Mouse (Mus musculus) kidney, postnatal 14 days (tissue): ENCODE measurements around the gene Sept9.

Experiments
- DNase-seq: peaks from one replicate; pipeline ENCODE4 v3.0.0; 2022; ENCODE audit warnings: mixed read lengths

Gene Sept9

GRCm38 (mm10) chr11:117266906-117267721 lies 67.7 kb downstream of the Sept9 start:
- DNase-seq = peak; percentile 75

- no peak for DNase-seq
These were observed 68.4 kb downstream of the Sept9 start for GRCm38 (mm10) chr11:117267828-117268227.

DNA sequence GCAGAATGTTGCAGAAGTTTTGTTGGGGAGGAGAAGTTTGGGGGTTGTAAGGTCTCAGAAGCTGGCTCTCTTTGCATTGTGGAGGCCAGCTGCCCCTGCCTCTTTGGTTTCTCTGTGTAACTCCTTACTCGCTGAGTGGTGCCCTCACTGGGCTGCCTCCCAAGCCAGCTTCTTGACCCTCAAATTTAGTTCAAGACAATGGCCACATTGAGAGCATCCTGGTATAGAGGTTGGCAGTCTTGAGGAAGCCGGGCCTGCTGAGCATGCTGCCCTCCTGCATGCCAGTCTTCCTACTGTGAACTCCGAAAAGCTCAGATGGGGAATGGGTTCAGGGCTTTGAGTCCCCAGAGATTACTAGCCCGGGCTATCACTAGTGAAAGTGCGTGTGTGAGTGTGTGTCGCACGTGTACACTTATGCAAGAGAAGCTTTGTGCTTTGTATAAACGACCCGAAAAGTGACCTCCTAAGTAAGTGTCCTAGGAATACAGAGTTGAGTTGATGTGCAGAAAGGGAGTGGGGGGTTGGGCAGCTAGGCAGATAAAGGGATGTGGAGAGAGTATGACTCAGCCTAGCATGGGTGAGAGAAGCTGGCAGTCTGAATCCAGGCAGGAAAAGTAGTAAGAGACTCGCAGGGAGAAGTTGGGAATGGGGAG lies 69.0 kb downstream of the Sept9 start:
- DNase-seq = no peak

DNA sequence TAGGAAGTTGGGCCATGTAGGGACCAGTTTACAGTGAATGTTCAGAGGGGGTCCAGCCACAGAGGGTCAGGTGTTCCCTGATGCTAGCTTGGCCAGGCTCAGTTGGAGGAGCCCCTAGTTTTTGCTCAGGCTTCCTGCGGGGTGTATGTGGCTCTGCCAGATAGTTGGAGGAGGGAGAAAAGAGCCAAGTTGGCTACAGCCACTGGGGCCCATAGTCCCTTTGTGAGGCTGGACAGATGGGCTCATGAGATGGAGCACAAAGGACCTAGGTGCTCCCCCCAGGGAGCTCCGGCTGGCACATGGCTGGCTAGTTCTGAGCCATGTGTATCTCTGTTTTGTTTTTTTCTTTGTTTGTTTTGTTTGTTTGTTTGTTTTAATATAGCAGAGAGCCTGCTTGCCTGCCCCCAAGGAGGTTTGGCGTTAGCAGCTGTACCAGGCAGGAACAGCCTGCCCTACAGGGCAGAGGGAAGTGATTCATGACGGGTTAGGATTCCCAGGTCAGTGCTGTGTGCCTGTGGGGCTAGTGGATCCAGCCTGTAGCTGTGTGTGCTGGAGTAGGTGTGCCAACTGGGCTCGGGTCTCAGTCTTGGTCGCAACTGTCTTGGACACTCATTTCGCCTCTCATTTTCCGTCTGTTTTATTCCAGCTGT lies 69.7 kb downstream of the Sept9 start:
- DNase-seq = no peak

DNA sequence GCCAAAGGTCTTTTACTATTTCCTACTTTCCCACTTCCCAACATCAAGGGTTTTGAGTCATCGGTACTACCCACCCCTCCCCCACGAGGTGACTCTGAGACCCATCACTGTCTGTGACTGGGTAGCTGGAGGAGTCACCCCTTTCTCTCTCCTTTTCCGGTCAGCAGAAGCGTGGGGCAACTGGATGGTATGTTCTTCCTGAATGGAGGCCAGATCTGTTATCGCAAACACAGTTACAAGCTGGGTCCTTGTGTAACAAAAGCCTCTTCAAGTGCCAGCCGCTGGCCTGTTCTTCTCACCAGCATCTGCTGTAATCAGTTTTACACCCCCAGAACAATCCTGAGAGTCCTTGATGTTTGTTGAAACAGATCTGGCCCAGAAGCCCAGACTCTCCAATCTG lies 70.5 kb downstream of the Sept9 start:
- DNase-seq = no peak

GRCm38 (mm10) chr11:117274973-117275372 lies 75.5 kb downstream of the Sept9 start:
- DNase-seq = no peak

DNA sequence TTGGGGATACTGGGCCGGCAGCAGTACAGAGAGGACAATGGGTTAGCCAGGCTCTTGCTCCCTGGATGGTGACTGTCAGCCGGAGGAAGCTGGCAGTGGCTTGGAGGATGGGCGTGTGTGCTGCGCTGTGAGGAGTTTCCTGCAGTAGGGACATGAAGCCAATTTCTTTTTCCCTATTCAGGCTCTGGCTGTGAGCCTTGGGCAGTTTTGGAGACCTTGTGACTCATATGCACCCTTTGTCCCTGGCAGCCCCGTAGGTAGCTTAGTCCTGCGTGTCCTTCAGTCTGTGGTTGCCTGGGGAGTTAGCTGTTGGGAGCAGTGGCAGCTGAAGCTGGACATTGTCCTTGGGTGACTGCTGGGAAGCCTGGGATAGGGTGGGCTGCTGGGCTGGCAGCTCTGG lies 76.5 kb downstream of the Sept9 start:
- peak; percentile 85 for DNase-seq

DNA sequence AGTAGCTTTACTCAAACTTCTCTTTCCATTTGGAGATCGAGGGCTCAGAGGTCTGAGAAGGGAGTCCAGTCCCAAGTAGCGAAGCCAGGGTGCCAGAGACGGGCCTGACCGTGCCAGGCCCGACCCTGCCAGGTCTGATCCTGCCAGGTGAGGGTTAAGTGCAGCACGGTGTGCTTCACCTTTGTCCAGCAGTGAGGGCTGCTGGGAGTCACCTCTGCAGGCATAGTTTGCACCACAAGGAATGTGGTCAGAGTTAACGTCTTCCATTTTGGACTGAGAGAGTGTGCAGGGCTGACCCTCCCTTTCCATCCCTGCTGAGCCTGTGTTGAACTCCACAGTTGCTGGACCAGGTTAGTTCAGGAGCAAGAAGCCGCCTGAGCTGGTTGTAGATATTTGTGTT lies 77.5 kb downstream of the Sept9 start:
- no peak for DNase-seq

DNA sequence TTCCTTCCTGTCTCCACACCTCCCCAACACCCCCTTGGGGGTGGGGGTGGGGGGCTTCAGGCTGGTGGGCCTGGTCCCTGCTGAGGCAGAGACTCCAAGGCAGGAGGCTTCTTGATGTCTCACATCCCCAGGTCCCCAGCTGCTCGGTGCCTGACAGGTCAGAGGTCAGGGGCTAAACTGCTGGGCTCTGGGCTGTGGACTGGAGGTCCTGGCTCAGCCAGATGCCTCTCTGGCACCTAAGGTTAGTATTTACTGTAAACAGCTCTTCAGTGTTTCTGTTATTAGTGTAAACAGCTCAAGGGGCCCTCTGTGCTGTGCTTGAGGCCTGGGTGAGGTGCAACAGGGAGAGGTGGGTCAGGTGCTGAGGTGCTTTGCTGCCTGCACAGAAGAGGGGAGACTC lies 78.7 kb downstream of the Sept9 start:
- no peak for DNase-seq

- peak; percentile 59 for DNase-seq
These were observed 79.1 kb downstream of the Sept9 start for GRCm38 (mm10) chr11:117278514-117278913.

DNA sequence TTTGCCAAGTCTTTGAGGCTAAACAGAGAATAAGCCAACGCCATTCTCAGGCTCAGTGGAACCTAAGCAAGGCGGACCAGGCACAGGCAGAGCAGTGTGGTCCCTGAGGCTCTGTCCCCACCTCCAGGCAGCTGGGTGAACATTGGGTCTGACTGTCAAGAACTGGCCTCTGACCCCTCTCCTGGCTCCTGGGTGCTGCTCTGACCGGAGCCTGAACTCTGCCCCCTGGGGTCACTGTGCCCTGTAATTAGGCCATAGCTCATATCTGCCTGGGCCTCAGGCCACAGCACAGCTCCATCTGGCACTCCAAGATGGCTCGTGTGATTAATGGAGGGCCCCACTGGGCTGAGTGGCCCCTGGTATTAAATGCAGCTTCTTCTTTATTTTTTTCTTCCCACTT lies 80.5 kb downstream of the Sept9 start:
- DNase-seq = no peak

- DNase-seq = no peak
These were observed 83.8 kb downstream of the Sept9 start for GRCm38 (mm10) chr11:117283048-117283888.

DNA sequence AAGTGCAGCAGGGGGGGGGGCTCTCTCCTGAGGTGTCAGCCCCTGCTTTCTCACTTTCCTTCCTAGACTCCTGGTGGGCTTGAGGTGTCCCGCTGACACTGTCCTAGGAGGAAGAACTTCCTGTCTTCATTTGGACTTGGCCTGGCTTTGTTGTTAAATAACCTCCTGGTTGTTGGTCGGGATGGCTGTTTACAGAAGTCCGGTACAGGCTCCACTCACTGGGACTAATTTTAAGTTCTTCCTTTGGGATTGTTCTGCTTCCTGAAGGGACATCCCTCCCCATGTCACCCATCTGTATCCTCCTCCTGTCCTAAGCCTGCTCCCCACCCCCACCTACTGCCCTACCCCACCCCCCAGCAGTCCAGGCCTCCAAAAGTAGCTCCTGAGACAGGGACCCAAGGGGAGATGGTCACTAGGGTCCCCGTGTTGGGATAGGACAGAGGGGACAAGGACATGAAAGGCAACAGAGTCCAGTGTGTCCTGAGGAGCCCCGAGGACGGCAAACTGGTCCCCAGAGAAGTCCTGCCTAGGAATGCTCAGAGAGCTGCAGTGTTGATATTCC lies 84.5 kb downstream of the Sept9 start:
- peak; percentile 49 for DNase-seq

DNA sequence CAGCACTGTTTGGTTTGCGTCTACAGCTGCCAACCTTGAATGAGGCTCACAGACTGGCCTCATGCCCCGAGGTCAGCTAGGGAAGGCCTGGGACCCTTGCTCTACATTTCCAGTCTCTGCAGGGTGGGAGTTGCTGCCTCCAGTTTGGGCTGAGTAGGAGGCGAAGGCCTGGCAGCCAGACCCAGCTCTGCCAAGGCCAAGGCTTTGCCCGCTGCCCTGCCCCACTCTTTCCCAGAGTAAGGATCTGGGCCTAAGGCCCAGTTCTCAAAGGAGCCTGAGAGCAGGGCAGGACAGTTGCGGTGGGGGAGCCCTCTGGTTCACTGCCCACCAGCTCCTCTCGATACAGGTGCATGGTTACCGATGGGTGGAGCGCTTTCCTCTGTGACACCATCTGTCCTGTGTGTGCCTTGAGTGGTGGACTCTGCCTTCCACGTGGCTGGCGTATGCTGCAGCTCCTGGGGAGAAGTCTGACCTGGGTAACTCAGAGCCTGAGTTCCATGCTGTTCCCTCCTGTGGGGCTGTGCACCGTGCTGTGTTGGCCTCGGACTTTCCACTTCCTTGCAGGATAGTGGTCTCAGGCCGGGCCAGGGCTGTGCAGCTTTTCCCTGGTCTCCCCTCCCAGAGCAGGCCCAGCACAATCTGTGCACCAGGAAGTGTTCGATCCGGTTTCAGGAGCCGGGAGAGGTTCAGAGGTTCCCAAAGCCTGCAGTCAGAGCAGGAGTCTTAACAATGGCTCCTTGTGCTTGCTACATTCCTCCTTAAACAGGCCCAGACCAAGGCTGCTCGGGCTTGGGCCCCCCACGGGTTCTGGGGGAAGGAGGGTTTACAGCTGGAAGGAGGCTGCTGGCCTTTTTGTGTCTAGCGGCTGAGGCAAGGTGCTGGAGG lies 85.5 kb downstream of the Sept9 start:
- peak; percentile 73 for DNase-seq

DNA sequence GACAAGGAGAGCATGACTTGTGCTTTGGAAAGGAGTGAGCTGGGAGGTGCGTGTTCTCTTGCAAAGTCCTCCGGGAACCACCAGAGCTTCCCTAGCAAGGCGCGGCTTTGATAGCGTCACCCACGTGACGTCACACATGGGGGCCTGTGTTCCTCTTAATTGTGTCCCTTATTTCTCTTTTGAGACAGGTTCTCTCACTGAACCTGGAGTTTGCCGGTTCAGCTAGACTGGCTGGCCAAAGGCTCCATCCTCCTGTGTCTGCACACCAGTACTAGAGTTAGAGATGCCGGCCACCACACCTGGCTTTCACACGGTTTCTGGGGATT lies 86.1 kb downstream of the Sept9 start:
- DNase-seq = no peak

DNA sequence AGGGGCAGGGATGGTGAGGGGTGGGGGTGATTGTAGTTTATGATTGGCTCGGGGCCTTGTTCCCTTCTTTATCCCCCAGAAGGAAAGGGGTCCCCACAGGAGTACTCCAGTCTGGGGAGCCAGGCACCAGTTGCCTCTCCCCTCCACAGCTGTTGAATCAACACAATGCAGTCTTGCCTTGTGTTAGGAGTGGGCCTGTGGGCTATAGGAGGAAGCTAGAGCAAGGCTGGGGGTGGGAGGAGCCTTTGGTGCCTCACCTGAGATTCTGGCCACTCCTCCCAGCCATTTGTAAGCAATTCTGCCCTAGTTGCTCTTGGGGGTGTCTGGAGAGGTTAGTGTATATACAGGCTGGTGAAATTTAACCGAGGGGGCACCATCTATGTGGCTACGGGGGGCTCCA lies 88.3 kb downstream of the Sept9 start:
- no peak for DNase-seq

DNA sequence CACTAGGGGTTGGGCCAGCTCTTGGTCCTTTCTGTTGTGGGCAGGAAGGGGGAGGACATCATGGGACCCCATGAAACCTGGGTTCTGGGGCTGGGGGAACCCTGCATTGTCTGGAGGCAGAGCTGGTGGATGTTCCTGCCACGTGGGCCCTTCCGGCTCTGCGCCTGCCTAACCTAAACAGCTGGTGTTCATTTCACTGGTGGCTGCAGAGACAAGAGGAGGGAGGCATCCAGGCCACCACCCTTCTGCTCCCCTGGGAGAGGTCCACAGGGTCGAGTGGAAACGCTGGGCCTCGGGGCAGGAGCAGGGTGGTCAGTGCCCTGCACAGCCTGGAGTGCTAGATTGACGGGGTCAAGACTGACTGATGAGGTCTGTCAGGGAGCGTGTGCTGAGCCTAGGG lies 89.3 kb downstream of the Sept9 start:
- no peak for DNase-seq

- DNase-seq = no peak
These were observed 92.0 kb downstream of the Sept9 start for GRCm38 (mm10) chr11:117291271-117292059.

DNA sequence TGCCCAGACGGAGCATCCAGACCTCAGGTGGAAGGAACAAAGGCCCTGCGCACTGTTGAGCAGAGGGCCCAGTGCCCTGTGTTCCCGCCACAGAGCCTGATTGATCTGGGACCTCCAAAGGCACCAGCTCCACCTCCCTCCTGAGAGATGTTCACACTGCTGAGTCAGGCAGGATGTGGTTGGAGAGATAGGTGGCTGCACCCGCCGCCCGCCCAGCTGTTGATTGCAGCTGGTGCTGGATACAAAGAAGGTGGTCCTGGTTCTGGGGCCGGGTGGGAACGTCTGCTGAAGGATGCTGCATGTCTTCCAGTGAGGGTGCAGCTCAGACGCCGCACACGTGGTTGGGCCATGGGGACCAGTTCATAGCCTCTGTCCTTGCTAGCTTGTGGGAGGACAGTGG lies 93.0 kb downstream of the Sept9 start:
- DNase-seq = no peak

GRCm38 (mm10) chr11:117295266-117295665 lies 95.8 kb downstream of the Sept9 start:
- DNase-seq = no peak

DNA sequence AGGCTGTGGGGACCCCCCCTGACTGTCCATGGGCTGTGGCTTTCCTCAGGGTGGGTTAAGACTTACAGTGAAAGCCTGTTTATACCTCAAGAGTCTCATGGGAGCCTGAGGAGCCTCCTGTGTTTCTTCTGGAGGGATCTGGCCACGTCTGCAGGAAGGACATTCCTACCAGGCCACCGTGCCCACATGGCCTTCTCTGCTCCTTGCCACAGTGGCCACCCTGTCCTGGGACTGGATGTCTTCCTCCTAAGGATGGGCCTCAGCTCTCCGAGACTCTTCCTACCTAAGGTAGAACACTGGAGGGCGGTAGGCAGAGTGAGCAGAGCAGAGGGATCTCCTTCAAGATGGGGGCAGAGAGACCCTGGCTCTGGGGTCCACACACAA lies 96.6 kb downstream of the Sept9 start:
- DNase-seq = no peak
